Mouse (Mus musculus): ENCODE measurements around the gene Dysf.
A peak's percentile ranks its signal among the peaks of the same experiment; 100 is the strongest.
"Not testable (repeated sequence)": the region's sequence is repeated elsewhere in the genome, so short reads cannot be mapped to it uniquely, and the experiment has no call there.

Dysf gene

GRCm38 (mm10) chr6:84008363-84009171, at the start of gene Dysf:
Gene Dysf, plus strand, starts transcription at chr6:84008590.
- peak; percentile 95 for DNase-seq

GRCm38 (mm10) chr6:83987642-83988041, 20.7 kb upstream of the Dysf start:
- DNase-seq: no peak

- DNase-seq: peak; percentile 55
These were observed 5.7 kb upstream of the Dysf start for GRCm38 (mm10) chr6:84002716-84003115.

- peak; percentile 17 for DNase-seq
These were observed 4.1 kb upstream of the Dysf start for GRCm38 (mm10) chr6:84004295-84004694.

GRCm38 (mm10) chr6:84009172-84009872, 932 bp downstream of the Dysf start:
- DNase-seq: peak; percentile 94

- peak; percentile 83 for DNase-seq
These were observed 1.5 kb downstream of the Dysf start for GRCm38 (mm10) chr6:84009915-84010302.

- peak; percentile 97 for DNase-seq
These were observed 2.2 kb downstream of the Dysf start for GRCm38 (mm10) chr6:84010303-84011225.

GRCm38 (mm10) chr6:84014961-84015683, 6.7 kb downstream of the Dysf start:
- peak; percentile 94 for DNase-seq

- no peak for DNase-seq
These were observed 8.5 kb downstream of the Dysf start for GRCm38 (mm10) chr6:84016851-84017250.

- no peak for DNase-seq
These were observed 9.0 kb downstream of the Dysf start for GRCm38 (mm10) chr6:84017392-84017791.

GRCm38 (mm10) chr6:84018906-84019550, 10.6 kb downstream of the Dysf start:
- peak; percentile 98 for DNase-seq

- DNase-seq: peak; percentile 95
These were observed 11.6 kb downstream of the Dysf start for GRCm38 (mm10) chr6:84020002-84020401.

GRCm38 (mm10) chr6:84021990-84022389, 13.6 kb downstream of the Dysf start:
- DNase-seq: peak; percentile 92

- DNase-seq: peak; percentile 34
These were observed 17.2 kb downstream of the Dysf start for GRCm38 (mm10) chr6:84025636-84026035.

GRCm38 (mm10) chr6:84028791-84029190, 20.4 kb downstream of the Dysf start:
- DNase-seq: peak; percentile 92

- peak; percentile 81 for DNase-seq
These were observed 21.4 kb downstream of the Dysf start for GRCm38 (mm10) chr6:84029775-84030174.

GRCm38 (mm10) chr6:84032516-84032915, 24.1 kb downstream of the Dysf start:
- not testable (repeated sequence) for DNase-seq

- no peak for DNase-seq
These were observed 35.0 kb downstream of the Dysf start for GRCm38 (mm10) chr6:84043251-84043940.

GRCm38 (mm10) chr6:84044679-84045078, 36.3 kb downstream of the Dysf start:
- DNase-seq: no peak

- DNase-seq: peak; percentile 96
These were observed 40.5 kb downstream of the Dysf start for GRCm38 (mm10) chr6:84048856-84049255.

- no peak for DNase-seq
These were observed 41.8 kb downstream of the Dysf start for GRCm38 (mm10) chr6:84050238-84050637.
